Mouse (Mus musculus): ENCODE data around the gene Erich4. TPM values are rescaled to one million over a fixed set of nuclear protein-coding genes. Genes with fewer than 3 reads are reported as not detected.

Erich4 gene
- total RNA-seq (2023): not detected

GRCm38 (mm10) chr7:25615706-25616011 lies at the start of gene Erich4:
Gene Erich4, minus strand, starts transcription at chr7:25615892.

GRCm38 (mm10) chr7:25658657-25659472 lies 43.2 kb upstream of the Erich4 start, which contains the start of the genes Bckdha and Exosc5:
Gene Bckdha, minus strand, starts transcription at chr7:25658981.
Gene Exosc5, plus strand, starts transcription at chr7:25659164.

GRCm38 (mm10) chr7:25626509-25627430 lies 11.1 kb upstream of the Erich4 start, which contains the start of gene B3gnt8:
Gene B3gnt8, plus strand, starts transcription at chr7:25626654.

GRCm38 (mm10) chr7:25618865-25619721 lies 3.4 kb upstream of the Erich4 start, which contains the start of gene Dmac2:
Gene Dmac2, plus strand, starts transcription at chr7:25619414.

Other genes with a start within 250 kb of the Erich4 start
- not detected for gene Cnfn, start 246.2 kb downstream of the Erich4 start, total RNA-seq (2023)
- 15.5 TPM for gene Lipe, start 217.2 kb downstream of the Erich4 start, total RNA-seq (2023)
- not detected for gene Cxcl17, start 203.0 kb downstream of the Erich4 start, total RNA-seq (2023)
- gene Ceacam1, start 138.3 kb downstream of the Erich4 start, total RNA-seq (2023): 4.2 TPM
- gene Ceacam2, start 76.0 kb downstream of the Erich4 start, total RNA-seq (2023): 0.29 TPM
- gene Dmac2, start 3.5 kb upstream of the Erich4 start, total RNA-seq (2023): 77.8 TPM
- gene B3gnt8, start 10.8 kb upstream of the Erich4 start, total RNA-seq (2023): 1.6 TPM
- gene Bckdha, start 43.1 kb upstream of the Erich4 start, total RNA-seq (2023): 23.9 TPM
- gene Exosc5, start 43.3 kb upstream of the Erich4 start, total RNA-seq (2023): 52.9 TPM
- not detected for gene Tmem91, start 59.3 kb upstream of the Erich4 start, total RNA-seq (2023)
- gene B9d2, start 64.9 kb upstream of the Erich4 start, total RNA-seq (2023): 27.3 TPM
- gene Tgfb1, start 71.1 kb upstream of the Erich4 start, total RNA-seq (2023): 175 TPM
- 99.0 TPM for gene Ccdc97, start 103.2 kb upstream of the Erich4 start, total RNA-seq (2023)
- 210 TPM for gene Hnrnpul1, start 138.9 kb upstream of the Erich4 start, total RNA-seq (2023)
- gene Axl, start 172.8 kb upstream of the Erich4 start, total RNA-seq (2023): 7.5 TPM
- gene Cyp2s1, start 201.0 kb upstream of the Erich4 start, total RNA-seq (2023): 10.3 TPM

Data from CD4-positive naive resting alpha-beta T cell, adult 76 days (primary cell).